Mouse (Mus musculus) lung, postnatal 4 days (tissue): ENCODE measurements around the gene Gm14434.
"Not testable (repeated sequence)": the region's sequence is repeated elsewhere in the genome, so short reads cannot be mapped to it uniquely, and the experiment has no call there.

Experiments
- DNase-seq, 2 experiments: peaks; one replicate each; pipeline ENCODE4 v3.0.0; 2021

Gm14434 gene

DNA sequence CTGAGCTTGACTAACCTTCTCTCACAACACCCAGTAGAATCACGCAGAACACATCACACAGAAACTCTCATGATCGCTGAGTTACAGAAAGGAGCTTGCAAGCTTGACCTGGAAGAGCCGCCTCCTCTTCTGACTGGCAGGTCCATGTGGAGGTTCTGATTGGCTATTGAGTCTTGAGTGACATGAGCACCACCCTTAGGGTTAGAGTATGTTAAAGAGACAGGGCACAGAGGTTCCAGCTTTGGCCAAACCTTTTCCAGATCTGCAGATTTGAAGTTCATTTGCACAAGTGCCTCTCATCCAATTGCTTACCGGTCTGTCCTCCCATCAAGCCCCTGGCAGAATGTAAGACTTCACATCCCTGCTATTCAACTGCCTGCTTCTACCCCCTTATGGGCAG lies at the start of gene Gm14434:
TSS of gene Gm14434 (minus strand) at position 101 of the 400 bp plus-strand sequence.
- DNase-seq: not testable (repeated sequence)

DNA sequence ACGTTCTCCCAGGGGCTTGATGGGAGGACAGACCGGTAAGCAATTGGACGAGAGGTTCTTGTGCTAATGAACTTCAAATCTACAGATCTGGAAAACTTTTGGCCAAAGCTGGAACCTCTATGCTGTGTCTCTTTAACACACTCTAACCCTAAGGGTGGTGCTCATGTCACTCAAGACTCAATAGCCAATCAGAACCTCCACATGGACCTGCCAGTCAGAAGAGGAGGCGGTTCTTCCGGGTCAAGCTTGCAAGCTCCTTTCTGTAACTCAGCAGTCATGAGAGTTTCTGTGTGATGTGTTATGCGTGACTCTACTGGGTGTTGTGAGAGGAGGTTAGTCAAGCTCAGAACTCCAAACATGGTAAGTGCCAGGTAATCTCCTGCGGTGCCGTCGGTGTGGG lies 34.2 kb upstream of the Gm14434 start, which contains the start of gene Zfp967:
TSS of gene Zfp967 (plus strand) at position 301 of the 400 bp plus-strand sequence.
- not testable (repeated sequence) for DNase-seq

DNA sequence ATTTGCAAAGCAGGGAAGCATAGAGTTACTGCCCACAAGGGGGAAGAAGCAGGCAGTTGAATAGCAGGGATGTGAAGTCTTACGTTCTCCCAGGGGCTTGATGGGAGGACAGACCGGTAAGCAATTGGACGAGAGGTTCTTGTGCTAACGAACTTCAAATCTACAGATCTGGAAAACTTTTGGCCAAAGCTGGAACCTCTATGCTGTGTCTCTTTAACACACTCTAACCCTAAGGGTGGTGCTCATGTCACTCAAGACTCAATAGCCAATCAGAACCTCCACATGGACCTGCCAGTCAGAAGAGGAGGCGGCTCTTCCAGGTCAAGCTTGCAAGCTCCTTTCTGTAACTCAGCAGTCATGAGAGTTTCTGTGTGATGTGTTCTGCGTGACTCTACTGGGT lies 63.3 kb downstream of the Gm14434 start, which contains the start of gene Gm14435:
TSS of gene Gm14435 (plus strand) at position 301 of the 400 bp plus-strand sequence.
- not testable (repeated sequence) for DNase-seq
